Mouse (Mus musculus) activated CD4-positive, CD25-positive, alpha-beta regulatory T cell (primary cell): ENCODE data around the gene Nudt22. TPM values are rescaled to one million over a fixed set of nuclear protein-coding genes. Genes with fewer than 3 reads are reported as not detected.

Experiments
- polyA plus RNA-seq, 2 experiments: library from polyadenylated mRNA; unstranded; fragments of 100-300 nt; shearing (Covaris generic); gene quantifications; one replicate each; pipeline ENCODE4 v1.2.1; 2017

Gene Nudt22
- 10 to 100 TPM; 22.2 to 30.1 TPM for polyA plus RNA-seq

GRCm38 (mm10) chr19:6996006-6996405 lies at the start of gene Nudt22, which contains the start of gene Trpt1:
TSS of gene Nudt22 (minus strand) at chr19:6996117.
TSS of gene Trpt1 (plus strand) at chr19:6996131.

GRCm38 (mm10) chr19:7039841-7040636 lies 44.1 kb upstream of the Nudt22 start, which contains the start of gene Stip1:
TSS of gene Stip1 (minus strand) at chr19:7039967.

GRCm38 (mm10) chr19:7019191-7019590 lies 23.3 kb upstream of the Nudt22 start, which contains the start of gene Fermt3:
TSS of gene Fermt3 (minus strand) at chr19:7019469.

DNA sequence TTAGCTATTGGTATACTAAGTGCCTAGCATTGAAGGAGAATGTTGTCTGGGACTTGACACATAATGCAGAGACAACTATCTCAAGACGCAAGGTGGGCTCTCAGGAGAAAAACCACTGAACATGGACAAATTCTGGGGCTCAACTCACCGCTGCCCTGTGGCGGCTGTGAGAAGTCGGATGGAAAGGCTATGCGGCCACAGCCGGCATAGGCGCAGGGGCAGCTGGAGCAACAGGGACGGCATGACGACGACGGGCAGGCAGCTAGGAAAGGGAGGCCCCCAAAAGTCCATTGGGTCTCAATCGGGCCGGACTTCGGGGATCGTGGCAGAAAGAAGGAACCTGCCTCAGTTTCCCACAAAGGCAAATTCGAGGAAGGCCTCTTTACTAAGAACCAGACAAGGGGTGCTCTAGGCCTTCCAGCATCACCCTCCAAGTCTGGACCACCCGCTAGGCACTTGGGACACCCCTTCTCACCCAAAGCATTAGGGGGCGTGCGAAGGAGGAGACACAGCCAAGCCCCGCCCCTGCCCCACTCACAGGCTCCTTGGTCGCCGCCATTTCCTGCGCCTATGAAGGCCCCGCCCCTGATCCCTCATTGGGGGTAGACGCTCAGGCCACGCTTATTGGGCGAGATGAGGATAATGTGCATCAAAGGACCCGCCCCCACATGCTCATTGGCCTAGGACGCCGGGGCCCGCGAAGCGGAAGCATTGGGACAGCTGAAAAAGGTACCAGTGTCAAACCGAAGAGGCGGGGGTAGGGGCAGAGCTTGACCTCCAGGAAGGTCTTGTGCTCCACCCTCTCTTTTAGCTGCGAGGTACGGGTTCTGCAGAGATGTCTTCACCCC lies 3.7 kb downstream of the Nudt22 start, which contains the start of gene Dnajc4:
TSS of gene Dnajc4 (minus strand) at position 562 of the 848 bp plus-strand sequence.

GRCm38 (mm10) chr19:6987061-6987903 lies 8.6 kb downstream of the Nudt22 start, which contains the start of gene Vegfb:
TSS of gene Vegfb (minus strand) at chr19:6987651.

GRCm38 (mm10) chr19:6980381-6981093 lies 15.4 kb downstream of the Nudt22 start, which contains the start of gene Fkbp2:
TSS of gene Fkbp2 (minus strand) at chr19:6980501.

GRCm38 (mm10) chr19:6975537-6976521 lies 20.1 kb downstream of the Nudt22 start, which contains the start of gene Plcb3:
TSS of gene Plcb3 (minus strand) at chr19:6976470.

DNA sequence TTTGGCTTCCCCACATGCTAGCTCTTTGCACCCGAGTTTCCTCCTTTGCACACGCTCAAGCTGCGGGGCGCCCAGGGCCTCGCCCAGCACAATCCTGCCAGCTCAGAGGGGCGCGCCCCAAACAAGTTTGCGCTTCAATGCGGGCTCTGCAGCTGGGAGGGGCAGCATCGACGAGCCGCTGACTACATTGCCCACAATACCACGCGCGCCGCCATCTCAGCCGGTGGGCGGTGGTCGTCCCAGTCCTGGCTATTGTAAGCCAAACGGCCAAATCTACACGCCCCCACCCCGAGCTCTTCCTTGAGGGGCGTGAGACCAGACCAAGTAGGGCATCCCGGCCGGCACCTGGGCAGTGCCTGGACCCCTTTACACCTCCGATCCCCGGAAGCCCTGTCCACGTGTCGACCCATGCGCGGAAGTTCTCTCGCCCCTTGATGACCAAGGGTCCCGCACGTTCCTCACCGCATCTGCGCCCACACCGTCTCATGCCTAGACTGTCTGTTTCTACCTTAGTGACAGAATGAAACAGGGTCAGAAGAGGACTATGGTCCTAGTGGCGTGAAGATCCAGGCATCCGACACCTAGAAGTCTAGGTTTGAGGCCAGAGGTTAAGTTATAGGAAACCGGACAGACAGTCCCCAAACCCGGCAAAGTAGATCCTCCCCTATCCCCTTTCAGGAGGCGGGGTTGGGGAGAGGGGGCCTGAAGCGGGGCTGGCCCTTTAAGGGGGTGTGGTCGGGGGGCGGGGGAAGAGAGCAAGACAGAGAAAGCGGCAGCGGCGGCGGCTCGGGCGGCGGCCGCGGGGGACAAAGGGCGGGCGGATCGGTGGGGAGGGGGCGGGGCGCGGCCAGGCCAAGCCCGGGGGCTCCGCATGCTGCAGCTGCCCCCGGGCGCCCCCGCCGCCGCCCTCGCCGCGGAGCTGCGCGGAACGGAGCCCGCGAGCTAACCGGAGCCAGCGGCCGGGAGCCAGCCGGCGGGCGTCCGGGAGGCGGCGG lies 21.4 kb downstream of the Nudt22 start, which contains the start of gene Ppp1r14b:
TSS of gene Ppp1r14b (plus strand) at position 758 of the 995 bp plus-strand sequence.

Other genes starting within 250 kb of the Nudt22 start
- 10 to 100 TPM; 32.1 to 47.3 TPM for gene Rps6ka4, start 155.5 kb downstream of the Nudt22 start, polyA plus RNA-seq
- gene Ccdc88b, start 137.9 kb downstream of the Nudt22 start, polyA plus RNA-seq, result 10 to 100 TPM; 30.5 to 40.5 TPM
- gene Trmt112, start 86.4 kb downstream of the Nudt22 start, polyA plus RNA-seq, result 100 to 1,000 TPM; 129 to 191 TPM
- gene Prdx5, start 86.0 kb downstream of the Nudt22 start, polyA plus RNA-seq, result 100 to 1,000 TPM; 217 to 252 TPM
- 10 to 100 TPM; 23.4 to 32.9 TPM for gene Esrra, start 74.3 kb downstream of the Nudt22 start, polyA plus RNA-seq
- gene Catsperz, start 70.7 kb downstream of the Nudt22 start, polyA plus RNA-seq, result under 1 TPM in 1 of 2 experiments, not detected in 1; 0.33 TPM
- under 1 TPM in 1 of 2 experiments, not detected in 1; 0.69 TPM for gene Kcnk4, start 61.6 kb downstream of the Nudt22 start, polyA plus RNA-seq
- gene Bad, start 54.3 kb downstream of the Nudt22 start, polyA plus RNA-seq, result 10 to 100 TPM; 42.6 to 47.0 TPM
- gene Gpr137, start 53.6 kb downstream of the Nudt22 start, polyA plus RNA-seq, result 10 to 100 TPM in 1 of 2 experiments, 1 to 10 TPM in 1; 9.9 to 16.8 TPM
- gene Ppp1r14b, start 21.1 kb downstream of the Nudt22 start, polyA plus RNA-seq, result 100 to 1,000 TPM; 131 to 187 TPM
- gene Plcb3, start 19.6 kb downstream of the Nudt22 start, polyA plus RNA-seq, result 10 to 100 TPM; 13.2 to 40.9 TPM
- gene Fkbp2, start 15.6 kb downstream of the Nudt22 start, polyA plus RNA-seq, result 10 to 100 TPM; 38.9 to 52.9 TPM
- 1 to 10 TPM; 6.6 to 6.7 TPM for gene Vegfb, start 8.5 kb downstream of the Nudt22 start, polyA plus RNA-seq
- gene Dnajc4, start 3.5 kb downstream of the Nudt22 start, polyA plus RNA-seq, result 10 to 100 TPM; 39.0 to 42.5 TPM
- gene Trpt1, start within 50 bp of the Nudt22 start, polyA plus RNA-seq, result 1 to 10 TPM; 5.4 to 5.7 TPM
- gene Fermt3, start 23.4 kb upstream of the Nudt22 start, polyA plus RNA-seq, result 100 to 1,000 TPM; 317 to 350 TPM
- 100 to 1,000 TPM; 136 to 151 TPM for gene Stip1, start 43.9 kb upstream of the Nudt22 start, polyA plus RNA-seq
- gene Macrod1, start 60.7 kb upstream of the Nudt22 start, polyA plus RNA-seq, result 10 to 100 TPM in 1 of 2 experiments, 1 to 10 TPM in 1; 9.7 to 21.0 TPM
- gene Flrt1, start 109.6 kb upstream of the Nudt22 start, polyA plus RNA-seq, result not detected
- 10 to 100 TPM; 71.3 to 73.8 TPM for gene Otub1, start 210.2 kb upstream of the Nudt22 start, polyA plus RNA-seq
- 100 to 1,000 TPM; 523 to 580 TPM for gene Cox8a, start 221.5 kb upstream of the Nudt22 start, polyA plus RNA-seq
- gene Naa40, start 245.1 kb upstream of the Nudt22 start, polyA plus RNA-seq, result 10 to 100 TPM; 44.3 to 56.1 TPM